Mouse (Mus musculus) liver, adult 2 months (tissue): ENCODE measurements around the gene Adgre5.
A peak's percentile ranks its signal among the peaks of the same experiment; 100 is the strongest.

ENCODE experiments used
- CTCF ChIP-seq: fragments of 200-500 bp; IDR thresholded peaks from 2 replicates; pipeline ENCODE4 v1.5.1; 2011; ENCODE audit warnings: low read depth, low read length, control low read depth
- POLR2A ChIP-seq: fragments of 200-500 bp; IDR thresholded peaks from 2 replicates; pipeline ENCODE4 v1.6.1; 2011; ENCODE audit warnings: low read length, control low read depth; ENCODE audit not compliant: insufficient read depth; ENCODE audit errors: extremely low read depth

DNA sequence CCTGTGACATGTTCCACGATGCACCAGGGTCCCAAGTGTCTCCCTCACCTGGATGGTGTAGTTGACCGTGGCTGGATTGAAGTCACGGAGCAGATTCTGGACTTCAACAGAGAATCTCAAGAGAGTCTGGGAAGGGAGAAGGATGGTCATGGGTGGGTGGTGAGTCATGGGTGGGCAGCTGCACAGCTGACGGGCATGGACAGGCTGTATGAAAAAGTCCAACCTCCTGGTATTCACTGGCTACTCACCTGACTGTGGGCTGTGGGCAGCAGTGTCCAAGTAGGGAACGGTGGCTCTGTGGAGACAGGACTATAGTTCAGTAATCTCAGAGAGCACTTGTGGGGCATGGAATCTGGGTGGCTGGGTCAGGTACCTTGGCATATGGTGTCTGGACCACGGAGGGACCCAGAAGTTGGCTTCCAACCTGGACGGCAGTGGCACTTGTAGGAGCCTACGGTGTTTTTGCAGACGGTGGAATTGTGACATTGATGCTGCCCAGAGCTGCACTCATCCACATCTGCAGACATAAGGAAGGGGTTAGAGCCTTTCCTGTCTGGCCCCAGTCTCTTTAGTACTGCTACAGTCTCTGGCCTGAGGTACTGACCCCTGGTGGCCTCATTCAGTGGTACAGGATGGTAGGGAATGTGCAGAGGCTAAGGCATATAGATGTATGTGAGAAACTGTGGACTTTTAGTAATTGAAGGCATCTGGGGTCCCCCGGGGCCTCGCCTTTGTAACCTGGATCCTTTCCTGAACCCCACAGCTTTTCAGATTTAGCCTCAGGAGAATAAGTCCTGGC, 11.9 kb downstream of the Adgre5 start:
- TF ChIP-seq POLR2A (no peak), CTCF (peak; percentile 51)
